8 mouse cellular contexts compared by ENCODE assay signal in the genomic region with DNA sequence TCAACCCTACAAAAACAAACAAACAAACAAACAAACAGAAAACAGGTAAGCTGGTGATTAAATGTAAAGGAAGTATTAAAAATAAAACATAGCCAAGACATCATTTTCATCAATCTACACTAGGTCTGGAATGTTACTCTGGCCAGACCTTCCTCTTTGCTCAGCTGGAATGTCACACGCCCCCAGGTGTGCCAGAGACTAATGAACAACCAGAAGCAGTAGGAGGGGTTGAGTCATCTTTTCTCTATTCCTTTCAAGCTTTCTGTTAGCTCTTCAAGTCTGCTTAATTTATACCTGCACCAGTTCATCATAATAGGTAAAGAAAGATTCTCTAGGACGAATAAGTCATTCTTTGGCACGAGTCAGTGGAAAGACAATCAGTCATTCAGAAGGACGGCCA. TPM values are rescaled to one million over a fixed set of nuclear protein-coding genes. Genes with fewer than 3 reads are reported as not detected.
DNase-seq lines count a peak whose midpoint lies in the region; ATAC-seq and TF ChIP-seq lines count a peak whose summit lies in the region.

No protein-coding gene starts in this region.

- 23% methylated on average over 4 of the region's 4 CpGs for WGBS in hindbrain, postnatal 0 days
- 30% methylated on average over 4 of the region's 4 CpGs for WGBS in neural tube, embryonic 12.5 days

- intact Hi-C loops in left cerebral cortex, adult 2 months (cut with DNase I): no loop called here
- intact Hi-C loops in left cerebral cortex, postnatal 4 days (cut with DNase I): no loop called here

- no peaks in the 10 kb centered on the region for H3K9me3 ChIP-seq in hindbrain, postnatal 0 days (ENCODE audit: low read length)
- no peaks in the 10 kb centered on the region for H3K9me3 ChIP-seq in neural tube, embryonic 12.5 days

- TF ChIP-seq POLR2A in cortical plate, adult 2 months (IDR thresholded peaks at IDR 0.05; ENCODE audit: extremely low read depth, insufficient read depth, low read length): no peak

- DNase-seq in left cerebral cortex, adult 2 months (ENCODE audit: extremely low spot score in 1 of 2, low spot score in 2 of 2): no peak
- DNase-seq in left cerebral cortex, postnatal 4 days: no peak
- no peak for DNase-seq in hindbrain, postnatal 0 days (ENCODE audit: low spot score)
- no peak for DNase-seq in cerebellum, postnatal 4 days (ENCODE audit: low spot score in 2 of 2)
- no peak for DNase-seq in right cerebral cortex, postnatal 25 days
- DNase-seq in cerebellum, adult 8-10 months: no peak

- peaks cover 15% of the 10 kb centered on the region for H3K36me3 ChIP-seq in hindbrain, postnatal 0 days (ENCODE audit: insufficient read depth, low read length)
- peaks cover 12% of the 10 kb centered on the region for H3K36me3 ChIP-seq in neural tube, embryonic 12.5 days

- H3K9ac ChIP-seq in hindbrain, postnatal 0 days (replicated peaks; ENCODE audit: low read length): peak overlapping the region; percentile 69
- peak overlapping the region; percentile 72 for H3K9ac ChIP-seq in neural tube, embryonic 12.5 days

- H3K4me1 ChIP-seq in cortical plate, adult 2 months (ENCODE audit: control insufficient read depth, insufficient read depth, low read length): no peaks in the 10 kb centered on the region
- H3K4me1 ChIP-seq in hindbrain, postnatal 0 days (ENCODE audit: insufficient read depth, low read length): peaks cover 9% of the 10 kb centered on the region; the same call in 1 of the 2 replicates
- peaks cover 11% of the 10 kb centered on the region for H3K4me1 ChIP-seq in neural tube, embryonic 12.5 days

- ATAC-seq in hindbrain, postnatal 0 days: no peak
- ATAC-seq in neural tube, embryonic 12.5 days (ENCODE audit: low FRiP score, low read depth): no peak

- H3K4me3 ChIP-seq in left cerebral cortex, adult 2 months: peak overlapping the region; percentile 97
- peak overlapping the region; percentile 82 for H3K4me3 ChIP-seq in cortical plate, adult 2 months (ENCODE audit: insufficient read depth, low read length)
- H3K4me3 ChIP-seq in hindbrain, postnatal 0 days (ENCODE audit: low read length): peak overlapping the region; percentile 76
- H3K4me3 ChIP-seq in neural tube, embryonic 12.5 days: peak overlapping the region; percentile 92

- H3K4me2 ChIP-seq in hindbrain, postnatal 0 days (ENCODE audit: low read depth, low read length): peak overlapping the region; percentile 78
- H3K4me2 ChIP-seq in neural tube, embryonic 12.5 days (replicated peaks): peak overlapping the region; percentile 88

- TF ChIP-seq CTCF in left cerebral cortex, adult 2 months (IDR thresholded peaks at IDR 0.05): no peak
- TF ChIP-seq CTCF in cortical plate, adult 2 months (IDR thresholded peaks at IDR 0.05; ENCODE audit: extremely low read depth, insufficient read depth, low read length): no peak
- TF ChIP-seq CTCF in hindbrain, postnatal 0 days (IDR thresholded peaks at IDR 0.05; ENCODE audit: low read depth): no peak

- H3K27me3 ChIP-seq in hindbrain, postnatal 0 days (ENCODE audit: insufficient read depth, low read length): no peaks in the 10 kb centered on the region
- H3K27me3 ChIP-seq in neural tube, embryonic 12.5 days (replicated peaks): no peaks in the 10 kb centered on the region

- H3K27ac ChIP-seq in left cerebral cortex, adult 2 months: peak overlapping the region; percentile 86
- H3K27ac ChIP-seq in cortical plate, adult 2 months (ENCODE audit: insufficient read depth, low read length): no peak overlapping the region
- H3K27ac ChIP-seq in hindbrain, postnatal 0 days: peak overlapping the region; percentile 49; the same call in 1 of the 2 replicates
- H3K27ac ChIP-seq in neural tube, embryonic 12.5 days: no peak overlapping the region

RNA-seq across cellular contexts. Expression of a gene that starts 1.0 kb away (rescaled TPM):
- 10 to 100 TPM; 85.0 to 87.6 TPM for total RNA-seq in left cerebral cortex, adult 2 months (2021)
- 10 to 100 TPM; 67.6 to 70.7 TPM for total RNA-seq in left cerebral cortex, postnatal 4 days (2021)
- polyA plus RNA-seq in cortical plate, adult 2 months (2012; rRNA removed): 139 and 150 TPM in 2 replicates
- total RNA-seq in hindbrain, postnatal 0 days (2014; rRNA removed): 96.1 and 129 TPM in 2 replicates
- polyA plus RNA-seq in hindbrain, postnatal 0 days (2015; fragmentation: Nextera tagmentation; extraction: Ambion mirVana): 141 and 147 TPM in 2 replicates
- polyA plus RNA-seq in neural tube, embryonic 12.5 days (2016; fragmentation: Nextera tagmentation; extraction: Ambion mirVana): 107 TPM in 2 replicates

RNA-seq across cellular contexts. Expression of a gene that starts 24.3 kb away (rescaled TPM):
- total RNA-seq in left cerebral cortex, adult 2 months (2021): 1 to 10 TPM in 1 of 2 experiments, under 1 TPM in 1; 0.33 to 1.3 TPM
- total RNA-seq in left cerebral cortex, postnatal 4 days (2021): 1 to 10 TPM; 1.9 to 2.0 TPM
- polyA plus RNA-seq in cortical plate, adult 2 months (2012; rRNA removed): 0.85 and 1.1 TPM in 2 replicates
- total RNA-seq in hindbrain, postnatal 0 days (2014; rRNA removed): 0.99 and 3.3 TPM in 2 replicates
- polyA plus RNA-seq in hindbrain, postnatal 0 days (2015; fragmentation: Nextera tagmentation; extraction: Ambion mirVana): 0.45 and 0.54 TPM in 2 replicates
- 0.77 and 1.3 TPM in 2 replicates for polyA plus RNA-seq in neural tube, embryonic 12.5 days (2016; fragmentation: Nextera tagmentation; extraction: Ambion mirVana)

RNA-seq across cellular contexts. Expression of a gene that starts 33.7 kb away (rescaled TPM):
- 100 to 1,000 TPM; 334 to 341 TPM for total RNA-seq in left cerebral cortex, adult 2 months (2021)
- 100 to 1,000 TPM; 163 to 179 TPM for total RNA-seq in left cerebral cortex, postnatal 4 days (2021)
- polyA plus RNA-seq in cortical plate, adult 2 months (2012; rRNA removed): 300 TPM in 2 replicates
- total RNA-seq in hindbrain, postnatal 0 days (2014; rRNA removed): 84.2 and 91.5 TPM in 2 replicates
- polyA plus RNA-seq in hindbrain, postnatal 0 days (2015; fragmentation: Nextera tagmentation; extraction: Ambion mirVana): 219 and 228 TPM in 2 replicates
- 206 and 209 TPM in 2 replicates for polyA plus RNA-seq in neural tube, embryonic 12.5 days (2016; fragmentation: Nextera tagmentation; extraction: Ambion mirVana)

RNA-seq across cellular contexts. Expression of a gene that starts 33.7 kb away (rescaled TPM):
- 10 to 100 TPM; 86.4 to 92.3 TPM for total RNA-seq in left cerebral cortex, adult 2 months (2021)
- total RNA-seq in left cerebral cortex, postnatal 4 days (2021): 10 to 100 TPM; 53.1 to 57.0 TPM
- 34.5 and 34.7 TPM in 2 replicates for polyA plus RNA-seq in cortical plate, adult 2 months (2012; rRNA removed)
- 15.2 and 15.6 TPM in 2 replicates for total RNA-seq in hindbrain, postnatal 0 days (2014; rRNA removed)
- 41.0 and 47.3 TPM in 2 replicates for polyA plus RNA-seq in hindbrain, postnatal 0 days (2015; fragmentation: Nextera tagmentation; extraction: Ambion mirVana)
- polyA plus RNA-seq in neural tube, embryonic 12.5 days (2016; fragmentation: Nextera tagmentation; extraction: Ambion mirVana): 55.4 and 57.5 TPM in 2 replicates

RNA-seq across cellular contexts. Expression of a gene that starts 47.4 kb away (rescaled TPM):
- total RNA-seq in left cerebral cortex, adult 2 months (2021): under 1 TPM in 1 of 2 experiments, not detected in 1; 0.12 TPM
- total RNA-seq in left cerebral cortex, postnatal 4 days (2021): not detected
- 0.17 and 0.21 TPM in 2 replicates for polyA plus RNA-seq in cortical plate, adult 2 months (2012; rRNA removed)
- total RNA-seq in hindbrain, postnatal 0 days (2014; rRNA removed): 0.10 and 0.18 TPM in 2 replicates
- polyA plus RNA-seq in hindbrain, postnatal 0 days (2015; fragmentation: Nextera tagmentation; extraction: Ambion mirVana): not detected in 2 replicates
- polyA plus RNA-seq in neural tube, embryonic 12.5 days (2016; fragmentation: Nextera tagmentation; extraction: Ambion mirVana): not detected in 2 replicates

Comparison
In these comparisons a context has a peak if more than half of its experiments do, and no peak if none do; other contexts are left out.
1. H3K27ac ChIP-seq: peak in left cerebral cortex, adult 2 months (single experiment) and hindbrain, postnatal 0 days (single experiment); none in cortical plate, adult 2 months (single experiment) and neural tube, embryonic 12.5 days (single experiment).
2. Peak in every context shown above with its lines, with median percentiles within 50 percentile points of each other: H3K4me3 ChIP-seq.